Mouse (Mus musculus): ENCODE measurements around the gene Mvb12b.

DNA sequence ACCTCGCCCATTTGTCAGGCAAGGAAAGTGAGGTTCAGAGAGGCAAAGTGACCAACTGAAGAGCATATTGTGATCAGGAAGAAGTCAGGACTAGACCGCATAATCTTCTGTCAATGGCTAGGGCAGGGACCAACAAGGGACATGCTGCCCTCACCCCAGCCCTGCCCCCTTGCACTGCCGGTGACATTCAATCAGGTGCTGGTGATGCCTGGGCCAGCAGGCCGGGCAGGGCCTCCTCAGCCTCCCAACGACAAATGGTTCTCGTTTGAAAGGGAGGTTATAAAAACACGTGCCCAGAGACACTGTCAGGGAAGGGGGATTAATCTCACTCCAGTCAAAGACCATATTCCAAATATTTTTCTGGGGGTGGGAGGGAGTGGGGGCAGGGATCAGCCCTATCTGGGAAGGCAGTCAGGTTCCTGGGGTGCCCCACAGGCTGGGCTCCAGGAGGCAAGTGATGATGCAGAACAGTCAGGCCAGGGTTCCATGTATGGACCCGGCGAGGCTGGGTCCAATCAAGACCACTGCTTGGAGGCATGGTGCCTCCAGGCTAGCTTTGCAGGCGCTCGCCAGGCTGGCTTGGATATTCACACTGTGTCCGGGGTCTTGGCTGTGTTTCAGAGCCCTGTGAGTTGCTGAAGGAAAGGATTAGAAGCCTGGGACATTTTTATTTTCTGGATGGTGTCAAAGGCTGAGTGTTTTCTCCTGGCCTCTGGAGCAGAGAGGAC, 168.2 kb downstream of the Mvb12b start:
- TF ChIP-seq CTCF (conservative IDR thresholded peaks at IDR 0.05; ENCODE audit: low read length), result no peak
- TF ChIP-seq NANOG (IDR thresholded peaks at IDR 0.05; ENCODE audit: borderline replicate concordance, low read length), result no peak

Data from E14TG2a.4 (cell line).